Mouse (Mus musculus) forebrain, embryonic 13.5 days (tissue): ENCODE data around the gene Dpf3. TPM values are rescaled to one million over a fixed set of nuclear protein-coding genes. Genes with fewer than 3 reads are reported as not detected.

Source experiments
- ATAC-seq: fragments of 200-750 bp; cut with Nextera tagmentation; 2 replicates; pipeline ENCODE4 v1.8.0; 2017
- H3K27ac ChIP-seq: fragments of 300-500 bp; sonication (generic); 2 replicates; pipeline ENCODE4 v1.5.1; 2015; ENCODE audit warnings: inconsistent platforms, mild to moderate bottlenecking, moderate library complexity
- H3K27me3 ChIP-seq: fragments of 300-500 bp; sonication (generic); 2 replicates; pipeline ENCODE4 v1.6.1; 2015; ENCODE audit warnings: mild to moderate bottlenecking, inconsistent platforms
- H3K36me3 ChIP-seq: fragments of 300-500 bp; sonication (generic); 2 replicates; pipeline ENCODE4 v1.6.1; 2015; ENCODE audit warnings: mild to moderate bottlenecking, inconsistent platforms; ENCODE audit not compliant: poor library complexity, severe bottlenecking
- H3K4me1 ChIP-seq: fragments of 300-500 bp; sonication (generic); 2 replicates; pipeline ENCODE4 v1.6.1; 2015; ENCODE audit warnings: inconsistent platforms
- H3K4me2 ChIP-seq: fragments of 300-500 bp; sonication (generic); 2 replicates; pipeline ENCODE4 v1.6.1; 2015; ENCODE audit warnings: inconsistent platforms, mild to moderate bottlenecking, moderate library complexity
- H3K4me3 ChIP-seq: fragments of 300-500 bp; sonication (generic); 2 replicates; pipeline ENCODE4 v1.5.1; 2015; ENCODE audit warnings: mild to moderate bottlenecking, inconsistent platforms
- H3K9ac ChIP-seq: fragments of 300-500 bp; sonication (generic); 2 replicates; pipeline ENCODE4 v1.6.1; 2015; ENCODE audit warnings: mild to moderate bottlenecking, inconsistent platforms
- H3K9me3 ChIP-seq: fragments of 300-500 bp; sonication (generic); replicated peaks from 2 replicates; pipeline ENCODE4 v1.6.1; 2016; ENCODE audit warnings: inconsistent platforms
- WGBS: fragments of 180-500 bp; shearing (Covaris S2); methylation state at CpG from one replicate; pipeline ENCODE4 v1.1.7; 2015; 5-methylcytosine and 5-hydroxymethylcytosine counted together
- polyA plus RNA-seq: library from polyadenylated mRNA; unstranded; fragments of >200 nt; fragmentation: Nextera tagmentation; extraction: Ambion mirVana; gene quantifications from 2 replicates; pipeline ENCODE4 v1.2.1, GENCODE M21; 2015

Gene Dpf3
- polyA plus RNA-seq, 1 experiment from 2014 or later: 9.0 TPM

GRCm38 (mm10) chr12:83483653-83484052 is 3.9 kb downstream of the Dpf3 start:
- Histone ChIP-seq H3K27ac (no peak overlapping the region), H3K4me2 (no peak overlapping the region), H3K4me3 (no peak overlapping the region), H3K4me1 (peaks cover 27% of the 10 kb centered on the region), H3K9ac (no peak overlapping the region), H3K27me3 (peaks cover 26% of the 10 kb centered on the region), H3K9me3 (no peaks in the 10 kb centered on the region), H3K36me3 (no peaks in the 10 kb centered on the region)
- ATAC-seq: no peak
- WGBS: 75% methylated on average over 5 of the region's 5 CpGs

- Histone ChIP-seq H3K27me3 (peaks cover 18% of the 10 kb centered on the region), H3K9ac (no peak overlapping the region), H3K27ac (no peak overlapping the region), H3K4me3 (no peak overlapping the region), H3K4me2 (no peak overlapping the region), H3K9me3 (no peaks in the 10 kb centered on the region), H3K36me3 (no peaks in the 10 kb centered on the region), H3K4me1 (peaks cover 21% of the 10 kb centered on the region)
- 78% methylated on average over 4 of the region's 4 CpGs for WGBS
- ATAC-seq: no peak
Measured at GRCm38 (mm10) chr12:83481439-83481838, 6.1 kb downstream of the Dpf3 start.

- no peak for ATAC-seq
- Histone ChIP-seq H3K27ac (no peak overlapping the region), H3K36me3 (no peaks in the 10 kb centered on the region), H3K27me3 (peaks cover 16% of the 10 kb centered on the region), H3K4me1 (peaks cover 24% of the 10 kb centered on the region), H3K9ac (no peak overlapping the region), H3K4me3 (no peak overlapping the region), H3K4me2 (no peak overlapping the region), H3K9me3 (no peaks in the 10 kb centered on the region)
- WGBS: 77% methylated on average over 7 of the region's 7 CpGs
Measured at GRCm38 (mm10) chr12:83479818-83480401, 7.6 kb downstream of the Dpf3 start.

- peaks cover 9% of the 10 kb centered on the region for H3K27me3 ChIP-seq
- H3K4me1 ChIP-seq: peaks cover 17% of the 10 kb centered on the region
- ATAC-seq: no peak
- 75% methylated on average over 1 of the region's 1 CpGs for WGBS
- H3K4me2 ChIP-seq: no peak overlapping the region
- H3K9ac ChIP-seq: no peak overlapping the region
- H3K36me3 ChIP-seq: no peaks in the 10 kb centered on the region
- H3K9me3 ChIP-seq: no peaks in the 10 kb centered on the region
- no peak overlapping the region for H3K4me3 ChIP-seq
- H3K27ac ChIP-seq: no peak overlapping the region
Measured at GRCm38 (mm10) chr12:83479140-83479539, 8.4 kb downstream of the Dpf3 start.

DNA sequence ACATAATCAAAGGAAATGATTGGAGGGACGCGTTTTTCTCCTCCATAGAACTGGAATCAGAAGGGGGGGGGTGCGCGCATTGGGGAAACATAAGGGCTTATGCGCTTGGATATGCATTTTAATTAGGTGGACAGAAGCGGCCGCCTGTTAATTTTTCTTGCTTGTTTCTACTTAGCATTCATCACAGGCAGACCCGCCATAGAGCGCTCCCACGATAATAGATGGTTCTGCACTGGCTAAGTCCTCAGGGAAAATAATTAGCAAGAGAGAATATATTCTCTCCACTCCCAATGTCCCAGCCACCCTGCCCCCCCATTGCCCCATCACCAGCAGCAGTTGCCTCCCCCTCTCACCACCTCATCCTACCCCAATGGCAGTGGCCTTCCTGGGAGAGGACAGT is 11.2 kb downstream of the Dpf3 start:
- Histone ChIP-seq H3K4me3 (no peak overlapping the region), H3K9me3 (no peaks in the 10 kb centered on the region), H3K4me2 (peak overlapping the region; percentile 14; the same call in 1 of the 2 replicates), H3K36me3 (no peaks in the 10 kb centered on the region), H3K27me3 (no peaks in the 10 kb centered on the region), H3K4me1 (peaks cover 17% of the 10 kb centered on the region), H3K9ac (no peak overlapping the region), H3K27ac (no peak overlapping the region)
- ATAC-seq: peak; percentile 69; the same call in 1 of the 2 replicates
- 16% methylated on average over 10 of the region's 10 CpGs for WGBS

- Histone ChIP-seq H3K27ac (no peak overlapping the region), H3K27me3 (no peaks in the 10 kb centered on the region), H3K9me3 (no peaks in the 10 kb centered on the region), H3K4me3 (no peak overlapping the region), H3K9ac (no peak overlapping the region), H3K36me3 (no peaks in the 10 kb centered on the region), H3K4me1 (peaks cover 17% of the 10 kb centered on the region), H3K4me2 (no peak overlapping the region)
- ATAC-seq: no peak
- 33% methylated on average over 6 of the region's 6 CpGs for WGBS
Measured at GRCm38 (mm10) chr12:83475419-83475818, 12.1 kb downstream of the Dpf3 start.

- ATAC-seq: no peak
- no peak overlapping the region for H3K27ac ChIP-seq
- no peak overlapping the region for H3K4me2 ChIP-seq
- peaks cover 17% of the 10 kb centered on the region for H3K4me1 ChIP-seq
- no peaks in the 10 kb centered on the region for H3K9me3 ChIP-seq
- no peaks in the 10 kb centered on the region for H3K27me3 ChIP-seq
- H3K36me3 ChIP-seq: no peaks in the 10 kb centered on the region
- H3K4me3 ChIP-seq: no peak overlapping the region
- WGBS: 64% methylated on average over 5 of the region's 5 CpGs
- no peak overlapping the region for H3K9ac ChIP-seq
Measured at GRCm38 (mm10) chr12:83473987-83474600, 13.4 kb downstream of the Dpf3 start.

DNA sequence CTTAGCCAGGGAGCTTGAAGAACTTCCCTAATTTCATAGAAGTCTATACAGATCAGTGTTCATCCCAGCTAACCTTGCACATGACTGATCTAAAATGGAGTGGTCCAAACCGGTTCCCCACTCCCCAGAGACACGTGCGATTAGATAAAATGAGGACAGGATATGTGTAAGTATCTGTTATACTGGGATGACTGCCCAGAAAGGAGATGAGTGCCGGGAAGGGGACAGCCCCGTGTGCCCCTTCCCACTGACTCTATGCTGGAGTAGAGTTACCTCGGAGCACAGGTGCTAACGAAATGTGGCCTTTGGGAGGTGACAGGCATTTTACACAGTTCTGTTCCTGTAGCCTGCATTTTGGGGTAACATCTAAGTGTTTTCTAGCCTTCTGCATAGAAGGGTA is 15.8 kb downstream of the Dpf3 start:
- Histone ChIP-seq H3K36me3 (no peaks in the 10 kb centered on the region), H3K27ac (no peak overlapping the region), H3K9me3 (no peaks in the 10 kb centered on the region), H3K9ac (no peak overlapping the region), H3K4me1 (peaks cover 17% of the 10 kb centered on the region), H3K4me3 (no peak overlapping the region), H3K27me3 (no peaks in the 10 kb centered on the region), H3K4me2 (no peak overlapping the region)
- 91% methylated on average over 7 of the region's 7 CpGs for WGBS
- ATAC-seq: no peak

DNA sequence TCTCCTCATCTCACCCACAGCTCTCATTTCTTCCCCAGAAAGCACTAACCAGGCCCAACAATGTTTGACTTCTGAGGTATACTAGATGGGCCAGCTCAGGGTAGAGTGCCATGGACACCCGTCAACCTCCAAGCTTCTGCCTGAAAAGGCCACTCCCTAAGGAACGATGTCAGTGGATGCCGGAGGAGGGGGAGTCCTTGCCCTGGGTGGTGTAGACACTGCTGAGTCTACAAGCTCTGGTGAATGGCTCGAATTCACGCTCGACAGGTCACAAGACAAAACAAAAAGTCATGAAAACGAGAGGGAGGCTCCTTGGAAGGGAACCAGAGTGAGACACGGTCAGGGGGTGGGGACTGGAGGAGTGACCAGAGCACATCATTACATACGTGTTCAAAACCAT is 17.4 kb downstream of the Dpf3 start:
- Histone ChIP-seq H3K4me2 (no peak overlapping the region), H3K9me3 (no peaks in the 10 kb centered on the region), H3K27ac (no peak overlapping the region), H3K4me3 (no peak overlapping the region), H3K27me3 (no peaks in the 10 kb centered on the region), H3K9ac (no peak overlapping the region), H3K4me1 (peaks cover under 1% of the 10 kb centered on the region; the same call in 1 of the 2 replicates), H3K36me3 (no peaks in the 10 kb centered on the region)
- ATAC-seq: no peak
- 30% methylated on average over 9 of the region's 9 CpGs for WGBS

GRCm38 (mm10) chr12:83466508-83467430 is 20.7 kb downstream of the Dpf3 start:
- H3K4me1 ChIP-seq: no peaks in the 10 kb centered on the region
- no peaks in the 10 kb centered on the region for H3K27me3 ChIP-seq
- no peak overlapping the region for H3K27ac ChIP-seq
- 51% methylated on average over 6 of the region's 6 CpGs for WGBS
- H3K9me3 ChIP-seq: no peaks in the 10 kb centered on the region
- no peak for ATAC-seq
- H3K9ac ChIP-seq: no peak overlapping the region
- no peak overlapping the region for H3K4me2 ChIP-seq
- H3K36me3 ChIP-seq: no peaks in the 10 kb centered on the region
- no peak overlapping the region for H3K4me3 ChIP-seq

- Histone ChIP-seq H3K9me3 (no peaks in the 10 kb centered on the region), H3K4me2 (no peak overlapping the region), H3K4me1 (no peaks in the 10 kb centered on the region), H3K9ac (no peak overlapping the region), H3K27ac (no peak overlapping the region), H3K36me3 (no peaks in the 10 kb centered on the region), H3K4me3 (no peak overlapping the region), H3K27me3 (no peaks in the 10 kb centered on the region)
- ATAC-seq: no peak
- WGBS: 84% methylated on average over 4 of the region's 4 CpGs
Measured at GRCm38 (mm10) chr12:83466053-83466452, 21.5 kb downstream of the Dpf3 start.

DNA sequence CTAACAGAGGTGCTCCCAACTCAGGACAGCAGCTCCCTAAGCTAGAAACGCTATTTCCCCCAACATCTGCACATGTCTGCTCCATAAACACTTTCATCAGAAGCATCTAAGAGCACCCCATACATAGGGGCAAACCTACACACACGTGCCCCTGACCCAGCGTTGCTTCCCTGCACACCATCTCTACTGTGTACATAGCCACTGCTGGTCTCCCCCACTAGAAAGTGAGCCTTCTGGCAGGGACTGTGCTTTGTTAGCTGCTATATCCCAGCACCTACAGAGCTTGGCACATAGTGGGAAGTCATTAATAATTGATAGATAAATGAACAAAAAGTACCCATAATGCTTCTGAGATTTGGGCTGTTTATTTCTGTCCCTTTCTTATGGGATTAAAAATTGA is 27.2 kb downstream of the Dpf3 start:
- Histone ChIP-seq H3K27ac (no peak overlapping the region), H3K4me3 (no peak overlapping the region), H3K36me3 (no peaks in the 10 kb centered on the region), H3K9me3 (no peaks in the 10 kb centered on the region), H3K4me1 (no peaks in the 10 kb centered on the region), H3K4me2 (no peak overlapping the region), H3K27me3 (no peaks in the 10 kb centered on the region), H3K9ac (no peak overlapping the region)
- WGBS: 74% methylated on average over 3 of the region's 3 CpGs
- no peak for ATAC-seq
